Mouse (Mus musculus): ENCODE measurements around the gene Dhrs3.

DNA sequence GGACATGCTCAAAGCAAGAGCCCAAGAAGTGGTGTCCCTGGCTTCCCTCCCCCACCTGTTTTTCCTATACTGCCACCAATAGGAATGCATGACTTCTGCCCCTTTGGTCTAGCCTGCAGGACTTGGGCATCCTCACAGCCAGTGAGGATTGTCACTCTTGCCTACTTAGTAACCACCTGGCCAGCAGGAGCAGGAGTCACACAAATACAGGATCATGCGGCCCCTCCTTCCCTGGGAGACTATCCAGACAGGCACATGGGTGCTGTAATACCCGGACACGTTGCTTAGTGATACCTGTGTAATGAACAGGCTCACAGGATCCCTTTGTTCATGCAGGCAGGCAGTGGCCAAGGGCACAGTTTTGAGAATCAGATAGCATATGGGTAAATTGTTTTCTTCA is 17.7 kb downstream of the Dhrs3 start:
- no peak for TF ChIP-seq POLR2A (IDR thresholded peaks at IDR 0.05; ENCODE audit: control insufficient read depth, extremely low read depth, insufficient read depth, low read length, poor library complexity)
- TF ChIP-seq CTCF (IDR thresholded peaks at IDR 0.05; ENCODE audit: borderline replicate concordance, control insufficient read depth, extremely low read depth, insufficient read depth, low read length, poor library complexity), result no peak

All from thymus, adult 2 months (tissue).